Mouse (Mus musculus) left cerebral cortex, adult 2 months (tissue): Measurements from ENCODE around the gene Ap3b1. TPM values are rescaled to one million over a fixed set of nuclear protein-coding genes. Genes with fewer than 3 reads are reported as not detected.

Experiments used
- DNase-seq, 2 experiments: peaks; one replicate each; pipeline ENCODE4 v3.0.0; 2021 to 2022; ENCODE audit warnings: low spot score in 2 of 2, mixed read lengths in 1 of 2; ENCODE audit errors: extremely low spot score in 1 of 2
- H3K27ac ChIP-seq: fragments of 200-600 bp; 2 replicates; pipeline ENCODE4 v1.8.1; 2022
- H3K4me3 ChIP-seq: fragments of 200-600 bp; 2 replicates; pipeline ENCODE4 v1.8.1; 2022
- CTCF ChIP-seq: fragments of 200-600 bp; IDR thresholded peaks from 2 replicates; pipeline ENCODE4 v1.8.1; 2022; ENCODE audit warnings: antibody characterized with exemption, mild to moderate bottlenecking, moderate library complexity
- intact Hi-C: fragments of 180-260 bp; cut with DNase I; formaldehyde crosslinking; loops from one replicate; pipeline ENCODE4 v1.15.1; 2025
- total RNA-seq, 2 experiments: library from RNA; stranded (reverse); gene quantifications; 2 replicates each; pipeline ENCODE4 v1.2.3; 2021

The Ap3b1 gene
- total RNA-seq, 2 experiments from 2014 or later, result 45.4 to 46.8 TPM

- intact Hi-C loops, result loop anchor here (5.0 kb wide), 2 partner anchors 307 to 382 kb away; no protein-coding TSS in a partner anchor
- peak; percentile 77 to 83 for DNase-seq
- H3K27ac ChIP-seq, result no peak overlapping the region
- peak; percentile 97 for TF ChIP-seq CTCF
- H3K4me3 ChIP-seq, result no peak overlapping the region
Measured at GRCm38 (mm10) chr13:94560011-94560410, 201.3 kb downstream of the Ap3b1 start.

GRCm38 (mm10) chr13:94560878-94561277 is 202.1 kb downstream of the Ap3b1 start:
- no peak overlapping the region for H3K4me3 ChIP-seq
- intact Hi-C loops, result loop anchor here (5.0 kb wide), 2 partner anchors 306 to 381 kb away; no protein-coding TSS in a partner anchor
- no peak for TF ChIP-seq CTCF
- no peak for DNase-seq
- no peak overlapping the region for H3K27ac ChIP-seq

DNA sequence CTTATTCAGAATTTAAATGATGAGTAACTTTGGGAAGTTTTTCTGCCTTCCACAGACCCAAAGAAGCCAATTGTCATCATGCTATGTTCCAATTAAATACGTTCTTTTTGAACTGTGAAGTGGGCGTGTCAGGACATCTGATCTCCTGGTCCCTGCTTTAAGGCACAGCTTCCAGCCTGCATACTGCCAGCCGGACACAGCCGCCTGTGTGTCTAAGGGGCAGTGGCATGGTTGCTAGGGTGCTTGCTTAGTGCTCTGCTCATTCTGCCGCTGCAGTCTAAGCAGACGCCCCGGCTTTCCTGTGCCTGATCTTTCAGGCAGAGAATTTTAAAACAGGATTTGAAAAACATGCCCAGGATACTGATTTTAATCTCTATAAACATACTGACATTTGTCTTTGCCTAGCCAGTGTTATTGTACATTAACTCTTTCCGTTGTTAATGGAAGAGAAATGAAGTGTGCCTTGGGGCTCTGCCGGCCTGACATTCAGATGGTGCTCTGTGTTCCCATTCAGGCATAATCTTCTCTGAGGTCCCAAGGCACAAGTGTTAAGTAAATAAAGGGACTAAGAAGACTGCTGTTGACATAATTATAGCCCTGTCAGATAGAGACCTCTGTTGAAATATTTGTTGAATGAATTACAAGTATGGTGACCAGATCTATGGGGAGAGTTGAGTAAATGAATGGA is 204.0 kb downstream of the Ap3b1 start:
- DNase-seq, result no peak
- intact Hi-C loops, result loop anchor here (5.0 kb wide), 2 partner anchors 305 to 380 kb away; no protein-coding TSS in a partner anchor
- Histone ChIP-seq H3K4me3 (no peak overlapping the region), H3K27ac (no peak overlapping the region)
- no peak for TF ChIP-seq CTCF

GRCm38 (mm10) chr13:94563836-94564235 is 205.1 kb downstream of the Ap3b1 start:
- intact Hi-C loops, result loop anchor here (5.0 kb wide), 2 partner anchors 303 to 378 kb away; no protein-coding TSS in a partner anchor
- TF ChIP-seq CTCF, result no peak
- H3K4me3 ChIP-seq, result no peak overlapping the region
- no peak for DNase-seq
- H3K27ac ChIP-seq, result no peak overlapping the region

GRCm38 (mm10) chr13:94564351-94564994 is 205.7 kb downstream of the Ap3b1 start:
- Histone ChIP-seq H3K4me3 (no peak overlapping the region), H3K27ac (no peak overlapping the region)
- no peak for TF ChIP-seq CTCF
- intact Hi-C loops, result loop anchor here (5.0 kb wide), 2 partner anchors 303 to 378 kb away; no protein-coding TSS in a partner anchor
- DNase-seq, result no peak

DNA sequence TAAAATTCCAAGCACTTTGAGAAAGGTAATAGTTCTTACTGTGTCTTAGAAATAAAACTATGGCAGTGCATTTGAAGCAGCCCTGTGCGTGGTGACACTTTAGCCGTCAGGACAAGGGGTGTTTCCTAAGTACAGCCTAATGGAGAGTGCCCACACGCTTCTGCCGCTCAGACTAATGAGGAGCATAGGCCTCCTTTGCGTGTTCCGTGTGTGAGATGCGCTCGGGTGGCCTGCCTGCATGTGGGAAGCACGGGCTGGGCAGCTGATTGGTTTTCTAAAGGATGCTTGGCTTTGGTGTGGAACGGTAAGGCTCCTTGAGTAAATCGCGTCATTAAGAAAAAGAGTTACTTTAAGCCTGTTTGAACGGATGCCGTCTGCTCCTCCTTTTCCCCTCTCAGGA is 206.4 kb downstream of the Ap3b1 start:
- DNase-seq, result no peak
- no peak for TF ChIP-seq CTCF
- intact Hi-C loops, result no loop called here
- Histone ChIP-seq H3K27ac (no peak overlapping the region), H3K4me3 (no peak overlapping the region)

- DNase-seq, result no peak
- no peak overlapping the region for H3K27ac ChIP-seq
- TF ChIP-seq CTCF, result no peak
- no peak overlapping the region for H3K4me3 ChIP-seq
- intact Hi-C loops, result no loop called here
Measured at GRCm38 (mm10) chr13:94565616-94566015, 206.9 kb downstream of the Ap3b1 start.

GRCm38 (mm10) chr13:94567739-94568138 is 209.0 kb downstream of the Ap3b1 start:
- intact Hi-C loops, result no loop called here
- no peak overlapping the region for H3K27ac ChIP-seq
- H3K4me3 ChIP-seq, result no peak overlapping the region
- no peak for TF ChIP-seq CTCF
- DNase-seq, result no peak

DNA sequence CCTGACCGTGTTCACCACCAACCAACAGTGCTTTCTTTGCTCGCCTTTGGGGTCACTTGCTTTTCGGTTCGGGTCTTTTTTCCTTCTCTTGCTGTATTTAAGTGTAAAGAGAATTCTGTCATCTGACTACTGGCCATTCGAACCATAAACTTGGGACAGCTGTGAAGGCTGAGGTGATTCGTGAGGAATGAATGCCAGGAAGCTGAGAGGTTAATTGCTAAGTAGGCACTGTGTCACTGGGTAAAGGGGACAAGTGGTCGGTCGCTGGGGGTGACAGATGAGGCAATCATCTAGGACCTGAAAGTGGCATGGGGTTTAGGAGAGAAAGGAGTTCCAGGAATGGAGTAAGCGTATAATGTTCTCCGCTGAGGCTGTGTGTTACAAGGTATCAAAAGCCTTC is 212.2 kb downstream of the Ap3b1 start:
- Histone ChIP-seq H3K27ac (no peak overlapping the region), H3K4me3 (no peak overlapping the region)
- no peak for TF ChIP-seq CTCF
- intact Hi-C loops, result no loop called here
- no peak for DNase-seq

DNA sequence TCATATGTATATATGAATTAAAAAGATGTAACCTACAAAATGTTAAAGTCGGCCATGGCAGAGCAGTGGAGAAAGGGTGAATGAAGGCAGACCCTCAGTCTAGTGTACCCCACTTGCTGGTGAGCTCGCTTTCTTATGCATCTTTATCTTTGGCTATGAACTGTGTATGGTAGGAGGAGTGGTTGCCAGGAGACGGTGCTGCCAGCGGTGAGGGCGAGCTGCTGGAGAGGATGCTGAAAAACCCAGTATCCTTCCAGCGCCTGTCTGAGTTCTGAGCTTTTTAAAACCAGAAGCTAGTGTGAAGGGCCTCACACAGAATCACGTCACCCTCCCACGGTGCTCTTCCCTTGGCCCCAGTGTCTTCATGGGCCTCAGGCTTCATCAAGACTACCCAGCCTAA is 214.6 kb downstream of the Ap3b1 start:
- peak; percentile 54 to 56 for DNase-seq
- intact Hi-C loops, result no loop called here
- Histone ChIP-seq H3K4me3 (no peak overlapping the region), H3K27ac (no peak overlapping the region; the same call in 1 of the 2 replicates)
- no peak for TF ChIP-seq CTCF

DNA sequence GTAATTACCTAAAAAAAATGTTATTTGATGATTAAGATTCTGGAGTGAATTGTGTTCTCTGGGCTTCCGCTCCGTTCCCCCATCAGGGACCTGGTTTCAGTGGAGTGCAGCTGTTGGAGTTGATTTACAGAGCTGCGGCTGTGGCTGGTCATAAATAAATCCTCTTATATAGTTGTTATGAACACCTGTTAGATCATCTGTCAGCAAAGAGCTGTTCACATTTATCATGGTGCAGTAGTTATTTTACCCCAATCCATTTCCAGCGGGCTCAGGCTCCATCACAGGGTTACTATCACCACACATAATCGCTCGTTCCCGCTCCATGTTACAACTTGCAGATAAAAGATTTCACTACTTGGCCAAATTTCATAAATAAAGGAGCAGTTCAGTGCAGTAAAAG is 215.1 kb downstream of the Ap3b1 start:
- H3K27ac ChIP-seq, result no peak overlapping the region
- H3K4me3 ChIP-seq, result no peak overlapping the region
- no peak for TF ChIP-seq CTCF
- DNase-seq, result no peak
- intact Hi-C loops, result no loop called here

- no peak for TF ChIP-seq CTCF
- Histone ChIP-seq H3K27ac (no peak overlapping the region), H3K4me3 (no peak overlapping the region)
- intact Hi-C loops, result no loop called here
- DNase-seq, result no peak
Measured at GRCm38 (mm10) chr13:94575607-94576398, 217.0 kb downstream of the Ap3b1 start.
